Mouse (Mus musculus) liver, postnatal 0 days (tissue): ENCODE measurements at regions not wholly inside any gene's neighbourhood (a gene's known extent, or its start where the extent isn't known, plus 50 kb on each side); places are given as distances from the start of the nearest gene placed in this dataset.

Source experiments
- CTCF ChIP-seq: sonication (generic); IDR thresholded peaks from 2 replicates; pipeline ENCODE4 v1.5.1; 2016; ENCODE audit warnings: antibody characterized with exemption, low read depth
- EP300 ChIP-seq: IDR thresholded peaks from 2 replicates; pipeline ENCODE4 v1.6.1; 2016; ENCODE audit warnings: antibody characterized with exemption, low read depth, mild to moderate bottlenecking

- TF ChIP-seq CTCF (no peak), EP300 (no peak)
These were observed 468.7 kb downstream of the Prss52 start for GRCm38 (mm10) chr14:64572756-64573155.
